Mouse (Mus musculus): ENCODE data around the gene Serpina3k. TPM values are rescaled to one million over a fixed set of nuclear protein-coding genes. Genes with fewer than 3 reads are reported as not detected.
"Not testable (repeated sequence)": the region's sequence is repeated elsewhere in the genome, so short reads cannot be mapped to it uniquely, and the experiment has no call there.

The Serpina3k gene
- polyA plus RNA-seq, 1 experiment from 2014 or later, result not detected

- Histone ChIP-seq H3K27ac (replicated peaks) (no peak overlapping the region), H3K4me2 (replicated peaks) (no peak overlapping the region), H3K4me1 (no peaks in the 10 kb centered on the region), H3K27me3 (no peaks in the 10 kb centered on the region), H3K9me3 (replicated peaks) (no peaks in the 10 kb centered on the region), H3K4me3 (replicated peaks) (no peak overlapping the region), H3K9ac (no peak overlapping the region), H3K36me3 (no peaks in the 10 kb centered on the region)
- no peak for ATAC-seq (ENCODE audit: insufficient number of reproducible peaks, low FRiP score, low TSS enrichment, low read depth)
These were observed 50.2 kb downstream of the Serpina3k start for GRCm38 (mm10) chr12:104388477-104388876.

DNA sequence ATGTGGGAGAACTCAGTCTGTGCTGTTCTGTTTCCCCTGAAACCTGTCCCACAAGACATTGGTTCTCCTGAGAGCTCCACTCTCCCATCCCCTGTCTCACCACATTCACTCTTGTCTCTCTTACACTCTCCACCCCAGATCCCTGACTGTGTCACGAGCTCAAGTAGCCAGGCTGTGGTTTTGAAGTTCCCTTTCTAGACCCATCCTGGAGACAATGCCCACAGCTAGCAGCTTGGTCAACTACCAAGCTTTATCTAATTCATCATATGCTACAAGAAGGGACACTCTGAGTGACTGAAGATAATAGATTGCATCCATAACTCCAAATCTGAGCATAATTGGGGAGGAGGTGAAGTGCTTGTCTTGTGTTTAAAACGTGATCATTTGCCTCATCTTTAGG lies 52.8 kb downstream of the Serpina3k start:
- H3K9me3 ChIP-seq (replicated peaks); H3K27me3 ChIP-seq; H3K36me3 ChIP-seq; H3K27ac ChIP-seq (replicated peaks); H3K4me1 ChIP-seq; H3K9ac ChIP-seq; H3K4me2 ChIP-seq (replicated peaks); ATAC-seq (ENCODE audit: insufficient number of reproducible peaks, low FRiP score, low TSS enrichment, low read depth); H3K4me3 ChIP-seq (replicated peaks): not testable (repeated sequence)
- WGBS, result 62% methylated on average over 2 of the region's 2 CpGs

Other genes starting within 250 kb of the Serpina3k start
- gene Serpina5, start 237.4 kb upstream of the Serpina3k start, polyA plus RNA-seq (2015; fragmentation: Nextera tagmentation; extraction: Ambion mirVana), result not detected in 2 replicates
- gene Serpina3a, start 225.8 kb upstream of the Serpina3k start, polyA plus RNA-seq (2015; fragmentation: Nextera tagmentation; extraction: Ambion mirVana), result not detected in 2 replicates
- not detected in 2 replicates for gene Serpina3b, start 210.5 kb upstream of the Serpina3k start, polyA plus RNA-seq (2015; fragmentation: Nextera tagmentation; extraction: Ambion mirVana)
- gene Serpina3c, start 184.6 kb upstream of the Serpina3k start, polyA plus RNA-seq (2015; fragmentation: Nextera tagmentation; extraction: Ambion mirVana), result 0.12 TPM in 1 of 2 replicates, not detected in the other
- gene Serpina3f, start 123.9 kb upstream of the Serpina3k start, polyA plus RNA-seq (2015; fragmentation: Nextera tagmentation; extraction: Ambion mirVana), result not detected in 2 replicates
- 0.63 and 0.83 TPM in 2 replicates for gene Serpina3g, start 102.2 kb upstream of the Serpina3k start, polyA plus RNA-seq (2015; fragmentation: Nextera tagmentation; extraction: Ambion mirVana)
- gene Serpina3i, start 75.4 kb upstream of the Serpina3k start, polyA plus RNA-seq (2015; fragmentation: Nextera tagmentation; extraction: Ambion mirVana), result 1.1 and 1.3 TPM in 2 replicates
- 0.17 TPM in 1 of 2 replicates, not detected in the other for gene Serpina3j, start 23.9 kb upstream of the Serpina3k start, polyA plus RNA-seq (2015; fragmentation: Nextera tagmentation; extraction: Ambion mirVana)
- gene Serpina3m, start within 50 bp of the Serpina3k start, polyA plus RNA-seq (2015; fragmentation: Nextera tagmentation; extraction: Ambion mirVana), result not detected in 2 replicates
- 1.2 and 1.3 TPM in 2 replicates for gene Serpina3n, start 68.2 kb downstream of the Serpina3k start, polyA plus RNA-seq (2015; fragmentation: Nextera tagmentation; extraction: Ambion mirVana)
- 13.8 and 14.3 TPM in 2 replicates for gene Gsc, start 134.8 kb downstream of the Serpina3k start, polyA plus RNA-seq (2015; fragmentation: Nextera tagmentation; extraction: Ambion mirVana)

All from embryonic facial prominence, embryonic 15.5 days (tissue).